Mouse (Mus musculus): ENCODE results near the gene Mgst3. TPM values are rescaled to one million over a fixed set of nuclear protein-coding genes. Genes with fewer than 3 reads are reported as not detected.

Gene Mgst3
- total and polyA plus RNA-seq, 3 experiments, result 1.4 TPM; not detected in 2

- Histone ChIP-seq H3K36me3 (replicated peaks in 1 of 2; ENCODE audit: control insufficient read depth in 1 of 2, insufficient read depth in 1 of 2, low read length in 1 of 2) (no peaks in the 10 kb centered on the region), H3K9ac (ENCODE audit: insufficient read depth, low read depth) (no peak overlapping the region), H3K9me3 (replicated peaks; ENCODE audit: low read length) (no peaks in the 10 kb centered on the region), H3K4me1 (ENCODE audit: control insufficient read depth in 1 of 2, insufficient read depth in 2 of 2) (no peaks in the 10 kb centered on the region), H3K4me3 (replicated peaks in 1 of 3; ENCODE audit: low read depth in 2 of 3, low read length in 2 of 3, poor library complexity in 1 of 3) (no peak overlapping the region), H3K4me2 (ENCODE audit: insufficient read depth, low read depth, poor library complexity, severe bottlenecking) (no peak overlapping the region), H3K27ac (ENCODE audit: insufficient read depth, low read depth) (no peak overlapping the region), H3K79me2 (replicated peaks; ENCODE audit: control insufficient read depth, extremely low read depth, insufficient read depth, poor library complexity, severe bottlenecking) (no peaks in the 10 kb centered on the region), H3K27me3 (replicated peaks) (peaks cover 84% of the 10 kb centered on the region)
- in situ Hi-C loops (cut with MboI; ENCODE audit: low pct_ligation_motif_present, low pct_unique_long_range_greater_than_20kb, low sequenced_read_pairs) (no loop called here), dilution Hi-C loops (cut with MboI; ENCODE audit: extremely low pct_ligation_motif_present, extremely low pct_unique_long_range_greater_than_20kb, low sequenced_read_pairs) (no loop called here)
- no peak for DNase-seq (ENCODE audit: extremely low read depth)
- no peak for TF ChIP-seq KAT2A (IDR thresholded peaks at IDR 0.05; ENCODE audit: insufficient replicate concordance, low read length)
- no peak for TF ChIP-seq JUN (IDR thresholded peaks at IDR 0.05; ENCODE audit: insufficient read depth, low read depth, low read length)
- no peak for TF ChIP-seq TCF12 (IDR thresholded peaks at IDR 0.05; ENCODE audit: low read depth, low read length)
- TF ChIP-seq E2F4 (IDR thresholded peaks at IDR 0.05; ENCODE audit: insufficient replicate concordance, low read depth, low read length), result no peak
- TF ChIP-seq MAFK (IDR thresholded peaks at IDR 0.05; ENCODE audit: insufficient replicate concordance, low read length), result no peak
- no peak for TF ChIP-seq IRF4 (IDR thresholded peaks at IDR 0.05; ENCODE audit: low read depth, low read length)
- no peak for TF ChIP-seq CTCF (conservative IDR thresholded peaks at IDR 0.05 in 1 of 2, IDR thresholded peaks at IDR 0.05 in 1 of 2; ENCODE audit: low read depth in 2 of 2, low read length in 2 of 2)
- no peak for TF ChIP-seq CHD1 (IDR thresholded peaks at IDR 0.05; ENCODE audit: low read depth, low read length)
- no peak for TF ChIP-seq USF1 (IDR thresholded peaks at IDR 0.05; ENCODE audit: low read depth, low read length)
- TF ChIP-seq ETS1 (conservative IDR thresholded peaks at IDR 0.05; ENCODE audit: low read depth, low read length), result no peak
- TF ChIP-seq ZC3H11A (IDR thresholded peaks at IDR 0.05; ENCODE audit: low read depth, low read length), result no peak
- no peak for TF ChIP-seq MAX (IDR thresholded peaks at IDR 0.05; ENCODE audit: low read length)
- no peak for TF ChIP-seq MEF2A (IDR thresholded peaks at IDR 0.05; ENCODE audit: borderline replicate concordance, low read depth, low read length)
- TF ChIP-seq JUND (conservative IDR thresholded peaks at IDR 0.05; ENCODE audit: low read depth, low read length), result no peak
- TF ChIP-seq PAX5 (IDR thresholded peaks at IDR 0.05; ENCODE audit: low read length), result no peak
These were observed 11.3 kb downstream of the Mgst3 start for GRCm38 (mm10) chr1:167382316-167382715.

GRCm38 (mm10) chr1:167381050-167382015, 12.3 kb downstream of the Mgst3 start:
- Histone ChIP-seq H3K79me2 (replicated peaks; ENCODE audit: control insufficient read depth, extremely low read depth, insufficient read depth, poor library complexity, severe bottlenecking) (no peaks in the 10 kb centered on the region), H3K4me2 (ENCODE audit: insufficient read depth, low read depth, poor library complexity, severe bottlenecking) (no peak overlapping the region)

More at GRCm38 (mm10) chr1:167381050-167382015, 12.3 kb downstream of the Mgst3 start:
- Histone ChIP-seq H3K36me3 (replicated peaks in 1 of 2; ENCODE audit: control insufficient read depth in 1 of 2, insufficient read depth in 1 of 2, low read length in 1 of 2) (no peaks in the 10 kb centered on the region), H3K4me3 (replicated peaks in 1 of 3; ENCODE audit: low read depth in 2 of 3, low read length in 2 of 3, poor library complexity in 1 of 3) (no peak overlapping the region), H3K9ac (ENCODE audit: insufficient read depth, low read depth) (no peak overlapping the region), H3K27me3 (replicated peaks) (peaks cover 85% of the 10 kb centered on the region), H3K4me1 (ENCODE audit: control insufficient read depth in 1 of 2, insufficient read depth in 2 of 2) (no peaks in the 10 kb centered on the region), H3K27ac (ENCODE audit: insufficient read depth, low read depth) (no peak overlapping the region), H3K9me3 (replicated peaks; ENCODE audit: low read length) (no peaks in the 10 kb centered on the region)
- TF ChIP-seq RCOR1 (conservative IDR thresholded peaks at IDR 0.05; ENCODE audit: low read depth, low read length), result no peak
- TF ChIP-seq CTCF (conservative IDR thresholded peaks at IDR 0.05 in 1 of 2, IDR thresholded peaks at IDR 0.05 in 1 of 2; ENCODE audit: low read depth in 2 of 2, low read length in 2 of 2), result no peak
- TF ChIP-seq ZKSCAN1 (IDR thresholded peaks at IDR 0.05; ENCODE audit: borderline replicate concordance, low read depth, low read length), result no peak
- TF ChIP-seq MAFK (IDR thresholded peaks at IDR 0.05; ENCODE audit: insufficient replicate concordance, low read length), result no peak
- in situ Hi-C loops (cut with MboI; ENCODE audit: low pct_ligation_motif_present, low pct_unique_long_range_greater_than_20kb, low sequenced_read_pairs) (no loop called here), dilution Hi-C loops (cut with MboI; ENCODE audit: extremely low pct_ligation_motif_present, extremely low pct_unique_long_range_greater_than_20kb, low sequenced_read_pairs) (no loop called here)
- no peak for DNase-seq (ENCODE audit: extremely low read depth)

Measured in CH12.LX (cell line).